Mouse (Mus musculus): ENCODE measurements around the gene Cd209g.
"Not testable (repeated sequence)": the region's sequence is repeated elsewhere in the genome, so short reads cannot be mapped to it uniquely, and the experiment has no call there.

The Cd209g gene

GRCm38 (mm10) chr8:4133798-4134197, at the start of gene Cd209g:
Cd209g (plus strand) TSS chr8:4134098.
- DNase-seq (ENCODE audit: low read depth, low spot score) = no peak

GRCm38 (mm10) chr8:4087180-4087722, 46.6 kb upstream of the Cd209g start:
- peak; percentile 36 for DNase-seq (ENCODE audit: low read depth, low spot score)

- DNase-seq (ENCODE audit: low read depth, low spot score) = not testable (repeated sequence)
Measured at GRCm38 (mm10) chr8:4088514-4088913, 45.4 kb upstream of the Cd209g start.

- DNase-seq (ENCODE audit: low read depth, low spot score) = not testable (repeated sequence)
Measured at GRCm38 (mm10) chr8:4105735-4106134, 28.2 kb upstream of the Cd209g start, which contains the start of gene Cd209f. Cd209f (minus strand) TSS chr8:4105835.

GRCm38 (mm10) chr8:4139660-4140646, 6.1 kb downstream of the Cd209g start:
- peak; percentile 81 for DNase-seq (ENCODE audit: low read depth, low spot score)

GRCm38 (mm10) chr8:4141721-4142120, 7.8 kb downstream of the Cd209g start:
- DNase-seq (ENCODE audit: low read depth, low spot score) = peak; percentile 42

GRCm38 (mm10) chr8:4147272-4147671, 13.4 kb downstream of the Cd209g start:
- peak; percentile 94 for DNase-seq (ENCODE audit: low read depth, low spot score)

- no peak for DNase-seq (ENCODE audit: low read depth, low spot score)
Measured at GRCm38 (mm10) chr8:4154878-4155277, 21.0 kb downstream of the Cd209g start.

- peak; percentile 63 for DNase-seq (ENCODE audit: low read depth, low spot score)
Measured at GRCm38 (mm10) chr8:4162786-4163185, 28.9 kb downstream of the Cd209g start.

- DNase-seq (ENCODE audit: low read depth, low spot score) = peak; percentile 32
Measured at GRCm38 (mm10) chr8:4165176-4165851, 31.4 kb downstream of the Cd209g start.

- DNase-seq (ENCODE audit: low read depth, low spot score) = peak; percentile 100
Measured at GRCm38 (mm10) chr8:4165852-4166751, 32.2 kb downstream of the Cd209g start, which contains the start of gene Evi5l. Evi5l (plus strand) TSS chr8:4166567.

- peak; percentile 38 for DNase-seq (ENCODE audit: low read depth, low spot score)
Measured at GRCm38 (mm10) chr8:4166881-4167525, 33.1 kb downstream of the Cd209g start.

- no peak for DNase-seq (ENCODE audit: low read depth, low spot score)
Measured at GRCm38 (mm10) chr8:4167918-4168317, 34.0 kb downstream of the Cd209g start.

- DNase-seq (ENCODE audit: low read depth, low spot score) = peak; percentile 60
Measured at GRCm38 (mm10) chr8:4172486-4172885, 38.6 kb downstream of the Cd209g start.

- no peak for DNase-seq (ENCODE audit: low read depth, low spot score)
Measured at GRCm38 (mm10) chr8:4174018-4174417, 40.1 kb downstream of the Cd209g start.

- DNase-seq (ENCODE audit: low read depth, low spot score) = no peak
Measured at GRCm38 (mm10) chr8:4183409-4183808, 49.5 kb downstream of the Cd209g start.

- no peak for DNase-seq (ENCODE audit: low read depth, low spot score)
Measured at GRCm38 (mm10) chr8:4186151-4186550, 52.3 kb downstream of the Cd209g start.
